Mouse (Mus musculus): ENCODE results near the gene S100a4.
A peak's percentile ranks its signal among the peaks of the same experiment; 100 is the strongest.

The S100a4 gene

DNA sequence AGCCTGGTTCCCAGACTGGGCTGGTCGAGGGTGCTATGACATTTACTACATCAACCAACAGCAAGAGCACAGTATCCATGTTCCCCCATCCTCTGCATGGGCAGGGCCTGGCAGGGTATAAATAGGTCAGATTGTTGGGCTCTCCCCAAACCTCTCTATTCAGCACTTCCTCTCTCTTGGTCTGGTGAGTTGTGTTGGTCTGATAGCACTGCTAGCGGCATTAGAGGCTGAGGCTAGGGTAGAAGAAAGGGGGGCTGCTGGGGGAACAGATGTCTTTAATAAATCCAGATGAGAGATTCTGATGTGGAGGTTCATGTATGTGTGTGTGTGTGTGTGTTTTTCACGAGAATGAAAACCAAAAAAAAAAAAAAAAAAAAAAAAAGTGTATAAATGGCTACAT, at the start of gene S100a4:
Gene S100a4 (plus strand): TSS at position 149 of the 400 bp plus-strand sequence.
- DNase-seq (ENCODE audit: low spot score in 2 of 2), result no peak

DNA sequence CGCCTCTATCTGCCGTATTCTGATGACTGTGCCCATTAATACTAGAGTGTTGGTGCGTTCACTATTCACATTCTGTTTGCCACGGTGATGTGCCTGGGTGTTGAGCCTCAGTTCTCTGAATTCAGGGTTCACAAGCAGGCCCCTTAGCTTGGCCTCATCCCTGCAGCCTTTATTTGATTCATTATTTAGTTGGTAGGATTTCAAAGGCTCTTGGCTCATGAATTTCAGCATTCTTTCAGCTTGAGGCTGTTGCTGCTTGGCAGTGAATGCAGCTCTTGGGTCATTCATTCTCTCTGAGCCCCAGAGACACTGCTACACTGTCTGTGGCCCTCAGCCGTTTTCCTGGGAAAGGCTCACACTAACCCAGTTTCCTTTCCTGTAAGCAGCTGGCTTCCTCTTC, 47.6 kb upstream of the S100a4 start:
- peak; percentile 22 to 45 for DNase-seq (ENCODE audit: low spot score in 2 of 2)

DNA sequence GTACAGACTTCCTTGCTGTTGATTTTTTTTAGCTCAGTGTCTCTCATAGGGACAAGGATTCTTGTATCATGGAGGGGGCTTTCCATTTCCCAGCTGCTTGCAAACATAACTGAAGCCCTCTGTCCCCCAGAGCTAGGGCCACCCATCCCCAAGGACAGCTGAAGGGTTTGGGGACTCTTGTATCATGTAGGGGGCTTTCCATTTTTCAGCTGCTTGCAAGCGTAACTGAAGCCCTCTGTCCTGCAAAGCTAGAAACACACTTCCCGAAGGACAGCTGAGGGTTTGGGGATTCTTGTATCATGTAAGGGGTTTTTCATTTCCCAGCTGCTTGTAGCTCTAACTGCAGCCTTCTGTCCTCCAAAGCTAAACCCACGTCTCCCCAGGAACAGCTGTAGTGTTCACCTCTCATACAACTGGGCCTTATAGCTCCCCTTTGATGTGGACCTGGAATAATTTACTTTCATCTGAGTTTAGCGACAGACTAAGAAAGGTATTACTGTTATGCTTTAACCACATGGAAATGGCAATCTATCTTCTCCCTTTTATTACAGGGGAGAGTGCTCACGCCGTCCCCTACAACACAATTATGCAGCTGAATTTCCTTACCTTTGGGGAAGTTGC, 43.5 kb upstream of the S100a4 start, which contains the start of gene S100a3:
Gene S100a3 (plus strand): TSS at position 571 of the 621 bp plus-strand sequence.
- DNase-seq (ENCODE audit: low spot score in 2 of 2), result no peak

DNA sequence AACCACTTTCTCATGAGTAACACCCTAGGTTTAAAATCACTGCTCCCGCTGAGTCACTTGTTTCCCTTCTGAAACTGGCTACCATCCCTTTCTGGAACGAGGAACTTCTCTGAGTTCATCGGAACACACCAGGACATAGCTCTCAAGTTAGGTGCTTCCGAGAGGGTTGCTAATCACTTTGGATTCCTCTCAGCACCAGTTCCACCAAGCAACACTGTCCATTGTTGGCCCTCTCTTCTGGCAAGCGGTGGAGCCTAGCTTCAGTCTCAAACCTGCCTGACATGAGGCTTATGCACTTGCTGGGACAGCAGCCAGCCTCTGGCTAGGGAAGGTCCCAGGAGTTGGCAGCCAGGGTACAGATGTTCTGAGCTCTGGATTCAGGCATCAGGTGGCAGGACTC, 28.9 kb upstream of the S100a4 start:
- no peak for DNase-seq (ENCODE audit: low spot score in 2 of 2)

DNA sequence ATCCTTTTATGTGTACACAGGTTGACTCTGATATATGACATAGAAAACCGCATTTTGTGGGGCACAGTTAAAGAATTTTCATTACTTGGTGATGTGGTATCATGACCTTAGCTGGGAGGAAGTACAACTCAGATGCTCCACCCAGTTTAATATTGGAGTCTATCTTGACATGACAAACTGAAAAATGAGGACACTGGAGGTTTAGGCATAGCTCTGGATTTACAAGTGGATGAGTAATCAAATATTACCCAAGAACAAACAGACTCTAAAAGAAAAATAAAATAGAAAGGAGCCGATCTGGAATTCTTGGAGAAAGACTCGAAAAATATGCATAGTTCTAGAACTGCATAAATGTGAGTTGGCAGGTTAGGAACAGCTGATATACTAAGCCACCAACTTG, 28.3 kb upstream of the S100a4 start:
- no peak for DNase-seq (ENCODE audit: low spot score in 2 of 2)

DNA sequence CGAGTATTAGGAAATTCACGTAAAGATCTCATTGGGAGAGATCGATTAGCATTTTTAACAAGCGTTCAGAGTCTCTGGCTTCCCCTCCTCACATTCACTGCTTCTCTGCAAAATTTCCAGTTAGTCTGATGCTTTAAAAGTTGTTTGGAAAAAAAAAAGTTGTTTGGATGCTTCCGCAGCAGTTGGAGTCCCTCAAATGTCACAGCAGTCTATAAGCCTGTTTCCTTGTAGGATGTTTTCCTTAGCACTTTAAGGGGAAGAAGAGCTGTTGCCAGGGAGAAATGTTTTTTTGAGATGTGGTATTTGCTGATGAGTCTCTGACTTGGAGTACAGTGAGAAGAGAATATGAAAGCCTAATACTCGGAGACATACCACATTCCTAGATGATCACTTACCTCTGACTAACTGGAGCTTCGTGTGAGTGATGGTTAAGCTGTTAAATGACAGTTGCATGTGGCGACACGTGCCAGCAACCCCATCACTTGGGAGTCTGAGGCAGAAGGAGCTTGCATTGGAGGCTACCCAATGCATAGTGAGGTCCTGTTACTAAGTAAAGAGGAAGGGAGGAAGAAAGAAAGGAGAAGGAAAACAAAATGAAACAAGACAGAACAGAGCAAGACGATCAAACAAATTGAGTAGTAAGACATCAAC, 27.1 kb upstream of the S100a4 start:
- no peak for DNase-seq (ENCODE audit: low spot score in 2 of 2)

DNA sequence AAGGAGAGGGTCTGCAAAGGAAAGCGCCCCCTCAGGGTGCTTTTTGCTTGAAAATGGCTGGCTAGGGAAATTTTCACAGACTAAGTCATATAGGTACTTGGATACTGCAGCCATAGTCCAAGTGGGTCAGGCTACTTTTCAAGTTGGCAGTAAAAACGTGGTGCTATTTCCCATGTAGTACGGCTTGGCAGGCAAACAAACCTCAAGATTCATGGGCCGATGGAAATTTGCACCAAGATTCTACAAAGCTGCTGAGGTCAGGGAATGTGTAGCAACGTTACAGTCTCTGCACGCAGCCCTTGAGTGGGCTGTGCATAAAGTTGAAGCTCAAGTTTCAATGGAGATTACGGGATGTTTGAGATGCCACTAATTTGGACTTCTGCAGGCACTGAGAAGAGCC, 24.1 kb upstream of the S100a4 start:
- no peak for DNase-seq (ENCODE audit: low spot score in 2 of 2)

DNA sequence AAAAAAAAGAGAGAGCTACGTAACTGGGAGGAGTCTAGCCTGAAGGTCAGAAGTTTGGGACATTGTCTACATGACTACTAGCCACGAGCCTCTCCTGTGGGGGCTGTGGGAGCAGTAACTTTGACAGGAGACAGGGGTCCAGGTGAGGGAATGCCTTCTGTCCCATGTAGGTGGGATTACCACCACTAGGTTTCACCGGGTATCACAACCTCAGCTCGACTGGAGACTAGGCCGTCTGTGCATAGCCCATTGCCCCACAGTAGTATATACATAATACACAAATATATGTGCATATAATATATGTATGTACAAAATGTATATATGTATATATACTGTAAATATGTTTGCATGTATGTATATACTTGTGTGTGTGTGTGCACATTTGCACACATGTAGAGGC, 22.4 kb upstream of the S100a4 start:
- no peak for DNase-seq (ENCODE audit: low spot score in 2 of 2)

DNA sequence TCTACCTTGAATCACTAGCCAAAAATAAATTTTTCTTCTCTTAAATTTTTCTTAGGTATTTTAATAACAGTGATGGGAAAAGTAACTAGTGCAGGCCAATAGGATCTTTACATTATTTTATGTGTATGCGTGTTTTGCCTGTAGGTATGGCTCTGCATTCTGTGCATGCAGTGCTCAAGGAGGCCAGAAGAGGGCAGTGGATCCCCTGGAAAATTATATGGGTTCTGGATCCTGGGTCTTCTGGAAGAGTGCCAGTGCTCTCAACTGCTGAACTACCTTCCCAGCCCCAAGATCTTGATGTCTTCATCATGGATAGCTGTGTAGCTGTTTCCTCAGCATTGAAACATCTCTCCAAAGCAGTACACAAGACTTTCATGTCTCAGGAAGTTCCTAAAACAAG, 21.4 kb upstream of the S100a4 start:
- no peak for DNase-seq (ENCODE audit: low spot score in 2 of 2)

DNA sequence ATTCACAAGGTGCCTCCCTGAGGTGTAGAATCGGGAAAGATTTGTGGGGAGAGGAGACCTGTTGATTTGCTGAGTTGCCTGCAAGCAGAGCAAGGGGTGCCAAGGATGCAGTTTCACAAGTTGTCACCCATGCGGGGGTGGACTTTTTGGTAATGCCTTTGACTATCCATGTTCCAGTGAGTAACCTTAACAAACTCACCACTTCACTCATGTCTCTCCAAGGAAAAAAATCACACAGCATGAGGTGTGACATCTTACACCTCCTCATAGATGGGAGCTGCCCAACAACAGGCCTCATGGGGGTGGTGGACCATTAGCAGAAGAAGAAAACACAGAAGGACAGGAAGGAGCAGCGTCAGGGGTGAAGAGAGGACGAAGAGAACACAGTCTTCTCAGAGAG, 21.0 kb upstream of the S100a4 start:
- DNase-seq (ENCODE audit: low spot score in 2 of 2), result no peak

DNA sequence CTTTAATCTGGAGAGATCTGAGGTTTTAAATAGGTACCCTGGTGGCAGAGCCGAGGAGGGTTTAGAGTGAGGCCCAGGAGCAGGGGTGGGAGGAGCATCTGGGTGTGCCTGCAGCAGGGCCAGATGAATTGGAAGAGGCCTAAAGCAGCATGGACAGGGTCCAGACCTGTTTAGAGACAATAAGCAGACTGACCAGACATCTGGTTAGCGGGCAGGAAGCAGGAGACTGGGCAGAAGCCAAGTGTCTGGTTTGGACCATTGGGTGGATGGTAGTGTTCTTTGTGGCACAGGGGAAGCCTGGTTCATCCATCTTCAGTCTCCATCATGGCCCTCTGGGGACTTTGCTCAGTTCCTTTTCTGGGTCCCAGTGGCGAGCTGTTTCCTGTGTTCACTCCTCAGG, 19.7 kb upstream of the S100a4 start:
- no peak for DNase-seq (ENCODE audit: low spot score in 2 of 2)

DNA sequence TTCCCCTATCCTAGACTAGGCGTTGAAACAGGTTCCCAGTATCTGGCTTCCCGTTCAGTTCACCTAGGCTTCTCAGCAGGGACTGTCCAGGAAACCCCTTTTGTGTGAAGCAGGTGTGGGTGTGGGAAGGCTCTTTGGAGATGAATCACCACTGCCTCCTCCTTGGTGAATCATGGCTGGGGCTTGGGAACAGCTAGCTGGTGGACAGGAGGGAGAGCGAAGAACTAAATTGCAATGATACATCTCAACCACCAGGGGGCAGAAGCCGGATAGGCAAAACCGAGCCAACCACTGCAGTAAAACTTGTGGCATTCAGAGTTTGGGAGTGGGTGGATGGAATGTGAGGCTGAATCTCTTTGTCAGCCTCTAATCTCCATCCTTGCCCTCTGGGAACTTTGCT, 18.0 kb upstream of the S100a4 start:
- peak; percentile 65 to 68 for DNase-seq (ENCODE audit: low spot score in 2 of 2)

DNA sequence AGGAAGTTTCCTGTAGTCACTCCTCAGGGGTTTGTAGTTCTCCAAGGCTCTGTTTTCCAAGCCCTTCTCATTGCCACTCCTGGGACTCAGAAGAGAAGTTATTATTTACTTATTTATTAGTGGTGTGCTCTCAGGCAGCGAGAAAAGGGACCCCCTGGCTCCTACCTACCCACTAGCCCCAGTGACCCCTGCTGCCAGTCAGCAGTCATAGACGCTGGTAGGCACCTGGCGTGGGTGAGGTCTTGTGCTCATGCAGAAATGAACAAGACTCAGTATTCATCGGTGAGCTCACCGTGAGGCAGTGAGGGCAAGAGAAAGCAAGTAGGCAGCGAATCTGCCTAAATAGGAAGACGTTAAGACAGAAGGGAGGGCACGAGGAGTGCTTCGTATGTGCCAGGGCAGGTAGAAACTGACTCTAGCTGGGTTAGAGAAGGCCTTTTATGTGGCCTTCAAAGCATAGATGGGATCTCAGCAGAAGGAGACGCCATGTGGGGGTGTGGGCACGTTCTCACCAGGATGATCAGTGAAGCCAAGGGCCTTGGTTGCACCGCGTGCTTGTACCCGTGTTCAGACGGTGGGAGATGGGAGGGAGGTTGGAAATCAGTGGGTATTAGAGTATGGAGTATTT, 17.4 kb upstream of the S100a4 start:
- DNase-seq (ENCODE audit: low spot score in 2 of 2), result no peak

DNA sequence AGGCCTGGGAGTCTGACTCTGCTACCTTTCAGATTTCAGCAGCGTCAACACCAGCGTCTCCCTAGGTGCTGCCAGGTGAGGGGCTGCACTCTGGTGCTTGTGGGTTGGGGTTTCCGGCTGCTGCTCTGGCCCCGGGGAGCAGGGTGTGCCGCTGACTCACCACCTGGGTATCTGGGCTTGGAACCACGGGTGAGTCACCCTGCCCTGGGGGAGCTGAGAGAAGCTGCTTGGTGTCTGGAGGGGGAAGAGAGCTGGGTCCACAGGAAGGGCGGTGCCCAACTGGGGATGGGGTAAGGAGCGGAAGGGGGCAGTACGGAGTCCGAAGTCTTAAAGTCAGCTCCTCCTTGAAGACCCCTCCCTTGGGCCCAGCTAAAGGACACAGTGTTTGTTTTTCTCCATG, 16.7 kb upstream of the S100a4 start:
- no peak for DNase-seq (ENCODE audit: low spot score in 2 of 2)

DNA sequence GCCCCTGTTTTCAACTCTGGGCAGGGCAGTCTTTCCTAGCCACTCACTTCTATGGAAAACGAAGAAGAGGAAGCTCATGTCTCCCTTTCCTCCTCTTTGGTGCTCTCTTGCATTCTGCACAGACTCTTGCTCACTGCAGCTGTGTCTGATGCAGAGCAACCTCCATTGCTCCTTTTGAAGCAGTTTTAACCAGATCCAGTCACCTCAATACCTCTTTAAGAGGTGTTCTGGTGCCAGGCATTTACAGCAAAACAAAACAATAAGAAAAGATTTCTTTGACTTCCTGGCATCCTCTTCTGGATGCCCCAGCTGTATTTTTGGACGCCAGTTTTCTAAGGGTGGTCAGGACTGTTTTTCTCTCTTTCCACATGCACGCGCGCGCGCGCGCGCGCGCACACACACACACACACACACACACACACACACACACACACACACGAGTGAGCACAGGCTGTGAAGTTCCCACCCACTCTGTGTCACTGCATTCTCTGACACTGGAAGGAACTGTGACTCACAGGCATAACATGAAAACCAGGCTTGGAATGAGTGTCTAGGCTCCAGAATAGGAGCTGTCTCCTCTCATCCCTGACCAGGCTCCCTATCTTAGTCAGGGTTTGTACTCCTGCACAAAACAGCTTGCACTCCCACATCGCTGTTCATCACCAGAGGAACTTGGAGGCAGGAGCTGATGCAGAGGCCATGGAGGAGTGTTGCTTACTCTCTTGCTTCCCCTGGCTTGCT, 16.0 kb upstream of the S100a4 start:
- DNase-seq (ENCODE audit: low spot score in 2 of 2), result peak; percentile 38 to 66

DNA sequence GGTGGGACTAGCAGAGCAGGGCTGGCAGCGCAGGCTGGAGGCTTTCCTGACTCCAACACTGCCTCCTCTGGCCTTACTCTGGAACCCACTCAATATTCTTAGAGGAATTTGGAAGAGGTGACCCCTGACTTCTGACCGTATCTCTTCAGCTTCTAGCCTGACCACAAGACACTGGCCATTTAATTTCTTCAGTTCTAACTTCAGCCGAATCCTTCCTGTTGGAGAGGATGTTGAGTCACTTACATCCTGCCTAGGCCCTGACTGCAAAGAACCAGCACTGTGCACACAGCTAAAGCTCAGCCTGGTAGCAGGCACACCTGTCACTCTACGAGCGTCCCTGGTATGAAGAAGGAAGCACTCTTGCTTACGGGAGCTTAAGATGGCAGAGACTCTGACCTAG, 14.2 kb upstream of the S100a4 start:
- DNase-seq (ENCODE audit: low spot score in 2 of 2), result no peak

DNA sequence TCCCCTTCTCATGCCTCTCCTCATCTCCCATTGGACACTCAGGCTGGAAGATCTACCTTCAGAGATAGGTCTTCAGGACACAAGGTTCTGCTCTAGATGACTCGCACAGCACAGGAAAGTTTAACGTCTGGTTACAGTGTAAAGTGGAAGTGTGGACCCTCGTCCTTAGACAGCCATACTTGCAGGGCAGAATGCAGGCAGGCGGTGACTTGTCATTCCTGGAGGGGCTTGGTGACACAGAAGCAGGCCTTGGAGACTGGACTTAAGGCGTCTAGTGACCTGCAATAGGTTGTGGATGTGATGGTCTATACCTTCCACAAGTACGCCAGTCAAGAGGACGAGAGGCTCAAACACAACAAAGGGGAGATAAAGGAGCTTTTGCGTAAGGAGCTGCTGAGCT, 13.6 kb upstream of the S100a4 start, which contains the start of gene S100a2:
Gene S100a2 (plus strand): TSS at position 301 of the 400 bp plus-strand sequence.
- no peak for DNase-seq (ENCODE audit: low spot score in 2 of 2)

DNA sequence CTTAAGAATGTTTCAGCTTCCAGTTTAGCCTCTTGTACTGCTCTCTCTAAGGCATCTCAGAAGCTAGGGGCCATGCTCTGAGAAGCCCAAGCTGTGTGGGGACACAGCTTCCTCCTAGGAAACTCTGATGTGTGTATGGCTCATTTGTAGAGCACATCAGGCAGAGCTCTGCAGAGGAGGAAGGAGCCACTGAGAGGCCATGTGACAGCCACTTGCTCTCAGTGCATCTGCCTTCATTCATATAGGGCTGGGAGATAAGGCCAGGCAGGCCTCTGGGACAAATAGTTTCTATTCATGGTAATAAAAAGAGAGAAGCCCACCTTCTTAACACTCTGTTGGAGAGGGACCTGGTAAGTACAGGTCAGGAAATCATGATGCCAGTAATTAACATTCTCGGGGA, 9.1 kb upstream of the S100a4 start:
- DNase-seq (ENCODE audit: low spot score in 2 of 2), result no peak

DNA sequence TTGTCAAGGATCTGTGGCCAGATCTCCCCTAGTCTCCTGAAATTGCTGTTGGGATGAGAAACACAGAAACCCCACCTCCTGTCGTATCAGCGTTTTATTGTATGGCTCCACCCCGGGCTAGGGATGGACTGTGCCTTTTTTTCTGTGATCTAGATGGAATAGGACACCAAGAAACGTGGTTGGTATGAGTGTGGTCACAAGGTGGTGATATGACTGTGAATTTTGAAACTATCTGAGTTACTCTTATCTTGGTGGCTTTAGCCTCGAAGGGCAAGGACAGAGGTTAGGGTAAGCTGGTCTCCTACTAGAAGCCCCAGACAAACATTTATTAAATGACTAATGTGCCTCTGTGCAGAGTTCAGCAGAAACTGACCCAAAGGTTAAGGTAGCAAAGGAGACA, 8.0 kb upstream of the S100a4 start:
- no peak for DNase-seq (ENCODE audit: low spot score in 2 of 2)

DNA sequence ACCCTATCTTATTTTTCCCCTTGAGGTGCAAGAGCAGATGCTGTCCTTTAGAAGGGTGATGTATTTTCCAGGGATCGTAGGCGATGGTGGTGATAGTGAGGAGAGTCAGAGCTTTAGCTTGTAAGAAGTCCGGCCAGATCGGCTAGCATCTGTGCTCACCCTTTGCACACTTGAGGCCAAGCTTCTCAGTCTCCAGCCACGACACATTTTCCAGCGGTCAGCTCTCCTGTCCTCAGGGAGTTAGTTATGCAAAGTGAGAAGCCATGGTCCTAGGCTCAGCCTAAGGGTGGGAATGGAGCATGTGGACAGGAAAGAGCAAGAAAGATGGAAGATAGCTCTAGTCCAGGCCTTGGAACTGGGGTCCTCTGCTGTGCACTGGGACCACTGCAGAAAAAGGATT, 6.8 kb upstream of the S100a4 start:
- no peak for DNase-seq (ENCODE audit: low spot score in 2 of 2)

DNA sequence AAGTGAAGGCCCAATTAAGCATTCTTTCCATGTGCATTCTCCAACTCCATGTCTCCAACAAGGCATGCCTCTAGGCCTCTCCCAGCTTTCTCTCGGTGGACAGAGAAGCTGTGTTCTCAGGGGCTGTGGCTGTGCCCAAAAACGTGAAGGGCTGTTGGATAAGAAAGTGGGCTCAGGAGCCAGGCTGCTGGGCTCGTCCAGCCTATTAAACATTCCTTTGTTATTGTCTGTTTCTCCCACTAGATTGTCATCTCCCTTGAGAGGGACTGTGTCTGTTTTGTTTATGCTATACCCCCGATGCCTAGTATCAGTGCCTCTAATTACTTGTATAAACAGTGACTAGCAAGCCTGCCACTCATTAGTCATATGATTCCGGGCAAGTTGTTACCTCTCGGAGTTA, 5.8 kb upstream of the S100a4 start:
- no peak for DNase-seq (ENCODE audit: low spot score in 2 of 2)

DNA sequence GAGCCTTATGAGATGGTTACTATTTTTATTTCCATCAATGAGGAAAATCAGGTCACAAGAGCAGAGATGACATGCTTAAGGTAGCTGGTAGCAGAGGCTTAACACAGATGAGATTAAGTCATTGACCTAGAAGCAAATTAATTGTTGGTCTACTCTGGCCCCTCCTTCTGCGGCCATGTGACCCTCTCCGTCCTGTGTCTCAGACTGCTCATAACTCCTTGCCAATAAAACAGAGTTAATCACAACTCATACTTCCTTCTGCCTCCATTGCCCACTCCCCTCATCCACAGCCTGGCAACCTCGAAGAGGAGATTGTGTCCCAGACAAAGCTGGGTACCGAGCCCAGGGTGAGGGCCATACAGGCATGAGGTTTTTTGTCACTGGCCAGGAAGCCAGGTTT, 5.4 kb upstream of the S100a4 start:
- no peak for DNase-seq (ENCODE audit: low spot score in 2 of 2)

DNA sequence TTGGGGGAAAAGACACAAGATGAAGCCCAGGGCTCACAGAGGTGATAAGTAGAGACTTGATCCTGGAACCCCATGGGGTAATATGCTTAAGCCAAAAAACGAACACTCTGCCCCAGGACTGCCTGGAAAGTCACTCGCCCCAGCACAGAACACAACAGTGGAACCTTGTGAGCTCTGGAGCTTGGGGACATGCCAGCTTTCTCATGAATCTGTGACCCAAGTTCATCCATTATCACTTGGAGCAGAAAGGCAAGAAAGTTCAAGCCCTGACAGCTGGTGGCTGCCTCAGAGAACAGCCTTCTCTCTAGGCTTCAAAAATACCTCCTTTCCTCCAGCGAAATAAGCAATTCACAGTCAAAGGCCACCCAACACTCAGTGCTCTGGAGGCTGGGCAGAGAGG, 4.2 kb upstream of the S100a4 start:
- no peak for DNase-seq (ENCODE audit: low spot score in 2 of 2)
